Mouse (Mus musculus) inflammation-experienced regulatory T-cells, adult 6 months (primary cell): ENCODE data around the gene Prmt3. TPM values are rescaled to one million over a fixed set of nuclear protein-coding genes. Genes with fewer than 3 reads are reported as not detected.

Experiments used
- ATAC-seq: one replicate; pipeline ENCODE4 v1.8.0; 2017
- polyA plus RNA-seq, 3 experiments: library from polyadenylated mRNA; unstranded; fragments of 100-300 nt; shearing (Covaris generic); gene quantifications; one replicate each; pipeline ENCODE4 v1.2.1; 2017

Prmt3 gene
- polyA plus RNA-seq, result 10 to 100 TPM in 2 of 3 experiments, 1 to 10 TPM in 1; 7.8 to 13.2 (median 12.8) TPM

- ATAC-seq, result peak; percentile 94
Measured at GRCm38 (mm10) chr7:49778114-49778901, at the start of gene Prmt3. Gene Prmt3 (plus strand): TSS chr7:49778346.

GRCm38 (mm10) chr7:49734342-49734741, 43.8 kb upstream of the Prmt3 start:
- no peak for ATAC-seq

DNA sequence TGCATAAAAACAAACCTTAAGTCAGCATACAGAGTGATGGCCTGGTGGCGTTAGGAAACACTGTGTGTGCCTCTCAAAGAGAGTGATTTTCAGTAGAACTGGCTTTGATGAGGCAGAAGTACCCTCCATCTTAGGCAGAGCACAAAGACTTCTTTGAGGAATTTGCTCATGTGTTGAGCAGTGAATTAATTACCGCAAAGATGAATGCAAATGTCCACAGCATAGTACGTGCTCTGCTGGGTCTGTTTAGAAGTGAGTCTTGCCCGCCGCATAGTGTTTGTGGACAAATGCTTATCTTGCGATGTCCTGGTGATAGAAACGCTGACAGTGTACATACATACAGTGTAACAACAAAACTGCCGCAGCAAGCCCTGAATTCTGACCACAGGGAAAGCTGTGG, 38.7 kb upstream of the Prmt3 start:
- no peak for ATAC-seq

GRCm38 (mm10) chr7:49741474-49741873, 36.7 kb upstream of the Prmt3 start:
- peak; percentile 91 for ATAC-seq

DNA sequence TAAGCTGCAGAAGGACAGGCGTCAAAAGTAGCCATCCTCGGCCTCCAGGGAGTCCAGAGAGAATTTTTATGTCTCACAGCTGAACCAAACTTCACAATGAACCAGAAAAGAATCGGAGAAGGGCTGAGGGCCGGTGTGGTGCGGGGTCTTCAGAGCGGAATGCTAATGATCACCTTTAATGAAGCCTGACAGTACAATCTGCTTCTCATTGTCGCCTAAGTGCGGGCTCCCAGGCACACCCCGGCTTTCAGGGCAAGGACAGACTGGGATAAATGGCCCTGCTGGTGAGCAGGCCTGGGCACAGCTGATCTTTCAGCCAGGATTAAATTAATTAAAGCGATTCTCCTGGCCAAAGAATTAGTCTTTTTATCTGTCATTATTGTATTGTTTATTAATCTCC, 36.2 kb upstream of the Prmt3 start:
- no peak for ATAC-seq

DNA sequence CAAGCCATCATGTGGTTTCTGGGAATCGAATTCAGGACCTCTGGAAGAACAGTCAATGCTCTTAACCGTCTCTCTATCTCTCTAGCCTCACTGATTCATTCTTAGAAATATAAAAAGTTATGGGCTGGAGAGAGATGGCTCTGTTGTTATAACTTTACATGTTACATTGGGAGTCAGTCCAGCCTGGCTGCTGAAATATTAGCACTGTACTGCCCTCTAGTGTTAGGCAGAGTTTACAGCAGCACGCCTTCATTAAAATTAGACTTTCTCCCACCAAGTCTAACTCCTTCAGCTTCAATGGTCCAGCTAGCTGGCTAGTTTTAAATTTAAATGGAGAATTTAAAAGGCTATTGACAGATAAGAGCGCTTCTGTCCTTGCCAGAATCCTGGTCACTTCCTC, 27.0 kb upstream of the Prmt3 start:
- ATAC-seq, result peak; percentile 63

- peak; percentile 41 for ATAC-seq
Measured at GRCm38 (mm10) chr7:49752730-49753506, 25.2 kb upstream of the Prmt3 start.

DNA sequence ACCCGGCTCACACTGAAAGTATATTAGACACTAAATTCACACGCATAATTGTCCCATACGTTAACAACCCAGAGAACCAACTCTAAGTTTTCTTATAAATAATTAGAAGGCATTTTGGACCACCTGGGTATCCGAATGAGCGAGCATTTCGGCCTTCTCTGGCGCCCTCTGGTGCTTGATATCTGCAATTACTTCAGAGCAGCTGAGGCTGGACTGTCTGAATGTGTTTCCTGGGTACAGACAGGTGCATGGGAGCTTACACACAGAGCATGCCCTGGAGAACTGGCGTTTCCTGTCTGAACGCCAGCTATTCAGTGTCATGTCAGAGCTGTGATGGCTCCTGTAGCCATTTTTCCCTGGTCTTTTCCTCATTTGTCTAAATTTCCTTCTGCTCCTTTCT, 23.4 kb upstream of the Prmt3 start:
- peak; percentile 60 for ATAC-seq

- peak; percentile 81 for ATAC-seq
Measured at GRCm38 (mm10) chr7:49758934-49759571, 19.1 kb upstream of the Prmt3 start, which contains the start of gene Htatip2. Gene Htatip2 (plus strand): TSS chr7:49759115.

DNA sequence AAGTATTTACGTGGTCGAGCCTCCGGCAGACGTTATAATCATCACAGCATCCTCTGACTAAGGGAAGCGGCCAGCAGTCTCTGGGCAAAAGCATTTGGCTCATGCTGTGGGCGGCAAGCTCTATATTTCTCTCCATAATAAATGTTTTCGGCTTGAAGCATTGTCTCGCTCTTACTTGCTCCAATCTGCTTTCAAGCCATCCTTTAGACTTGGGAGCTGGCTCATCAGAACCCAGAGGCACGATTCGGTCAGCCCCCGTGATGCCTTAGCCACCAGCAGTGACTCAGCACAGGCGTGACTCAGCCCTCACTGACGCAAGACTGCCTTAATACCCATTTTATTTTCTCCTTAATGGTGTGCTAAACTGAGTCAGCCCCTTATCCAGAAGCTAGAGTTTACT, 15.5 kb upstream of the Prmt3 start:
- no peak for ATAC-seq

GRCm38 (mm10) chr7:49764011-49764716, 14.0 kb upstream of the Prmt3 start:
- ATAC-seq, result no peak

DNA sequence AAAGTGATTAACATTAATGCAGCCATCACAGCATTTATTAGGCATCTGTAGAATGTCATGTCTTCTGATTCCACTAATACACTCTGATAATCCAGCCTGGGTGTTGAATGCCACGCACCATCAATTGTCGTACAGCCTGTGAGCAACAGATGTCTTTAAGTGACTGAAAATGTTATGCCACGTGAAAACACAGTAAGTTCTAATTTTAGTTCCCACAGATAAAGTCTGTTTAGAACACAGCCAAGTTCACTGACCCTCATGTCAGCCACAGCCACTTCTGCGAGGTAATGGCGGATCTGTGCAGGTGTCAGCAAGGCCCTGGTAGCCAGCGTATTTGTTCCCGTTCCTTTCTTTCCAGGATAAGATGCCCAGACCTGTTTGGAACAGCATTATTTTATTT, 12.0 kb upstream of the Prmt3 start:
- no peak for ATAC-seq

GRCm38 (mm10) chr7:49768509-49768908, 9.6 kb upstream of the Prmt3 start:
- ATAC-seq, result no peak

GRCm38 (mm10) chr7:49774396-49774795, 3.8 kb upstream of the Prmt3 start:
- no peak for ATAC-seq

DNA sequence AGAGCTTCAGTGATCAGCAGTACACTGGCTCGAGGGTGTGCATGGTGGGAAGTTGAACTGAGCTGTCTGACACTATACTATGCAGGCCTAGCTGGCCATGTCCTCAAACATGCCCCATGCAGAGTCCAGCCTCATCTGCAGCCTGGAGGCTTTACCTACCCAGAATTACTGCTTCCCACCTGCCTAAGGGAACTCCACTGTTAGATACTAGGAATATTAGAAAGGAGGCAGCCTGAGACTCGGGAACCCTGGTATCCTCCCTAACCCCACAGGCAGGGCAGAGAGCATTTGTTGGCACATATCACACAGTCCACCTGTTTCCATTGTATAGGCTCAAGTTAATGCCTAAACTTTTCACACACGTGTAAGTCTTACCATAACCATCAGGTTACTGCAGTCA, 561 bp upstream of the Prmt3 start:
- ATAC-seq, result no peak

DNA sequence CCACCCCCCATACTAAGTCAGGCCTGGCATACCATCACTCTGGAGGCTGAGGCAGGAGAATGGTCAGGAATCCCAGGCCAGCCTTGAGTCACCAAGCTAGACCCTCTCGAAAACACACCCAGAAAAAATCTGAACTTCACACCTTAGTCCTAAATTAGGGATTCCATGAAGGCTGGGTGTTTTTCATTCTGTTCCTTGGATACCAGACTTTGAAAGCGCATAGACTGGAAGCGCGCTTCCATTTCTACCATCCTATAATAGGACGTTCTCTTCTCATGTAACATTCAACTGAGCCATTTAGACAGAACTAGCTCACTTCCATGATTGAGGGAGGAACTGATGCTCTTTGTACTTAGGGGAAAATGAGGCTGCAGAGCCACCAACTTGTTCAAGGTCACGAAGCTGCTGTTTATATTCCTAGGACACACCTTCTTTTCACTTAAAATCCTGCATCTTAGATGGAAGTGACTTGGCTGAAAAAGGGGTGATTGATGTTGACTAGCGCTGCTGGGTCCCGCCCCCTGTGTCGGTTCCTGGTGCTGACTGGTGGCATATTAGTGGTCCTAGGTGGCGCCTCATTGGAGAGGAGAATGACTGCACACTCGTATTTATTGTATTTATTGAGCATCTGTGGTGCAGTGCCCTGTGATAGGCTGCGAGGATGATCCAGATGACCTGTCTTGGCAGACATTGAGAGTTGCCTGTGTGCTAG, 914 bp downstream of the Prmt3 start:
- ATAC-seq, result no peak

DNA sequence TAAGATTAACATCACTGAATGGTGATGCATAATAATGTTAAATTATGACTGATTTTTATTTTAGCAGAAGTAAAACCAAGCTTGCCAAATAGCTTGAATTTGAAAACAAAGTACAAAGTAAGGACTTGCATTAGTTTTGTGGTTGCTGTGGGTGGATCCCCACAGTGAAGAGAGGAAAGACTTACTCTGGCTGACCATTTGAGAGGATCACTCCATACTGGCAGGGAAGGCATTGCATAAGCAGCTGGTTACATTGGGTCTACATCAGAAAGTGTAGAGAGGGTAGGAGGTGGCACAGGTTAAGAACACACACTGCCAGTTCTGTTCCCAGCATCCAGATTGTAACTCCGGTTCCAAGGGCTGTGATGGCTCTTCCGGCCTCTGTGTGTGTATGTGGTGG, 4.9 kb downstream of the Prmt3 start:
- no peak for ATAC-seq

DNA sequence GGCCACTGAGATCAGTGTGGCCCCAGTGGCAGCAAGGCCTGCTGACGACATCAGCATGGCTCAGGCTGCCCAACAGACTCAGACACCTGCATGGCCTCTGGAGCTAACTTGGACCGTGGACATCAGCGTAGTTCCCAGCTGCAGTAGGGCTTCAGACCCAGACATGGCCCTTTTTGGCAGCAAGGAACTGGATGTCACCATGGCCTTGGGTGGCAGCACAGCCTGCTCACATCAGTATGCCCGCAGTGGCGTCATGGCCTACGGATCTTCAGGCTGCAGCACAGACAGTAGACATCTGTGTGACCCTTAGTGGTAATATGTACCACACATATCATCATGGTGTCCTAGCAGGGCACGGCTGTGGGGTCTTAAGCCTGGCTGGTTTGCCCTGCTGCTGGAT, 7.0 kb downstream of the Prmt3 start:
- ATAC-seq, result no peak

- peak; percentile 58 for ATAC-seq
Measured at GRCm38 (mm10) chr7:49786618-49787382, 8.7 kb downstream of the Prmt3 start.

DNA sequence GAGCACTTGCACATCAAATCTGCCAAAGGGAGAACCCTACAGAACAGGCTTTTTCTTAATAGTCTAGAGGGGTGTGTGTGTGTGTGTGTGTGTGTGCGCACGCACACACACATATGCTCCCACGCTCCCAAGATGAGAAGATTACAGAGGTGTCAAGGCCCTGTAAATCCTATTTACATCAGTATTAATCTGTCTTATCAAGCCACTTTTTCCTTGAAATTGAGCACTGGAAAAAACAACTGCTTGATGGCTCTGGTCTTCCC, 9.2 kb downstream of the Prmt3 start:
- ATAC-seq, result no peak

DNA sequence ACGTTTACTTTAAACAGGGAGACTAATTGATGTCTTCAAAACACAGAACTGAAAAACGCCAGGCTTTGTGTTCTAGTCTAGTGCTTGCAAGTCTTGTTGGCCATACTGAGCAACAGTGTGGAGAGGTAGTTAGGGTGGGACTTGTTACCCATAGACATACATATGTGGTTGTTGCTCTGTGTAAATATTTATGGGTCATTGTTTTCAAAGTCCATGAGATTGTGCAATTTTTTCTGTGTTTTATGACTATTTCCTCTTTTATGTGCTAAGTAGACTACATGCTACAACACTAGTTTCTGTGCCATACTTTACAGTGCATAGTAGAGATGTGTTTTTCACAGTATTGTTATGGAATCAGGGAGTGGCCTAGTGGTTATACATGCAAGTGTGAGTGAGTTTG, 16.2 kb downstream of the Prmt3 start:
- no peak for ATAC-seq

GRCm38 (mm10) chr7:49797171-49797570, 19.0 kb downstream of the Prmt3 start:
- no peak for ATAC-seq
